Mouse (Mus musculus) myocyte (in vitro differentiated cells): Measurements from ENCODE around the gene Slc36a2. TPM values are rescaled to one million over a fixed set of nuclear protein-coding genes. Genes with fewer than 3 reads are reported as not detected.

ENCODE experiments used
- H3K27me3 ChIP-seq: one replicate; pipeline ENCODE4 v1.6.1; 2011; ENCODE audit not compliant: control insufficient read depth, insufficient read depth, insufficient read length
- H3K36me3 ChIP-seq: one replicate; pipeline ENCODE4 v1.6.1; 2011; ENCODE audit not compliant: control insufficient read depth, insufficient read depth
- H3K4me2 ChIP-seq: one replicate; pipeline ENCODE4 v1.6.1; 2011; ENCODE audit warnings: low read depth, control low read depth
- H3K4me3 ChIP-seq: one replicate; pipeline ENCODE4 v1.5.1; 2011; ENCODE audit warnings: mild to moderate bottlenecking, control low read depth, moderate library complexity
- H3K79me2 ChIP-seq: one replicate; pipeline ENCODE4 v1.6.1; 2011; ENCODE audit not compliant: control insufficient read depth, insufficient read depth
- H3ac ChIP-seq: one replicate; pipeline ENCODE4 v1.6.1; 2011; ENCODE audit not compliant: control insufficient read depth, insufficient read length
- CEBPB ChIP-seq: IDR thresholded peaks from 2 replicates; pipeline ENCODE4 v1.6.1; 2011; ENCODE audit warnings: mild to moderate bottlenecking, moderate library complexity; ENCODE audit not compliant: poor library complexity, insufficient read depth, severe bottlenecking
- E2F4 ChIP-seq: IDR thresholded peaks from one replicate; pipeline ENCODE4 v1.6.1; 2011; ENCODE audit warnings: mild to moderate bottlenecking, control low read depth, moderate library complexity; ENCODE audit not compliant: insufficient read depth
- MAX ChIP-seq: IDR thresholded peaks from one replicate; pipeline ENCODE4 v1.6.1; 2011; ENCODE audit warnings: low read depth, mild to moderate bottlenecking, control low read depth
- MYOD1 ChIP-seq, 3 experiments: IDR thresholded peaks; one replicate each; pipeline ENCODE4 v1.6.1; 2011; ENCODE audit warnings: control low read depth in 2 of 3, low read depth in 2 of 3, mild to moderate bottlenecking in 2 of 3, moderate library complexity in 1 of 3; ENCODE audit not compliant: insufficient read length in 2 of 3, control insufficient read depth in 1 of 3
- MYOG ChIP-seq, 3 experiments: IDR thresholded peaks; one replicate each; pipeline ENCODE4 v1.6.1; 2011; ENCODE audit warnings: control low read depth in 2 of 3, low read depth in 2 of 3, mild to moderate bottlenecking in 2 of 3; ENCODE audit not compliant: insufficient read length in 2 of 3, control insufficient read depth in 1 of 3, insufficient read depth in 1 of 3
- POLR2A ChIP-seq: IDR thresholded peaks from one replicate; pipeline ENCODE4 v1.6.1; 2011; ENCODE audit warnings: low read depth, mild to moderate bottlenecking, control low read depth, moderate library complexity; ENCODE audit not compliant: insufficient read length
- POLR2AphosphoS2 ChIP-seq: IDR thresholded peaks from one replicate; pipeline ENCODE4 v1.6.1; 2011; ENCODE audit warnings: low read depth, control low read depth; ENCODE audit not compliant: insufficient read length
- REST ChIP-seq: IDR thresholded peaks from one replicate; pipeline ENCODE4 v1.6.1; 2011; ENCODE audit warnings: mild to moderate bottlenecking, control low read depth, moderate library complexity; ENCODE audit not compliant: insufficient read depth, insufficient read length
- SRF ChIP-seq: IDR thresholded peaks from one replicate; pipeline ENCODE4 v1.6.1; 2011; ENCODE audit warnings: low read depth; ENCODE audit not compliant: control insufficient read depth, insufficient read length
- TCF12 ChIP-seq: IDR thresholded peaks from one replicate; pipeline ENCODE4 v1.6.1; 2011; ENCODE audit warnings: mild to moderate bottlenecking, control low read depth; ENCODE audit not compliant: poor library complexity, insufficient read depth, severe bottlenecking
- TCF3 ChIP-seq: IDR thresholded peaks from one replicate; pipeline ENCODE4 v1.6.1; 2011; ENCODE audit warnings: low read depth, control low read depth; ENCODE audit not compliant: insufficient read length
- USF1 ChIP-seq: IDR thresholded peaks from one replicate; pipeline ENCODE4 v1.6.1; 2011; ENCODE audit warnings: low read depth, mild to moderate bottlenecking, control low read depth, moderate library complexity
- polyA plus RNA-seq: library from polyadenylated mRNA; unstranded; fragments of >200 nt; fragmentation: generic; extraction: Trizol; gene quantifications from one replicate; pipeline ENCODE4 v1.2.1, GENCODE M21; 2012; ENCODE audit warnings: missing spikeins

The Slc36a2 gene
- polyA plus RNA-seq, 1 experiment = not detected

DNA sequence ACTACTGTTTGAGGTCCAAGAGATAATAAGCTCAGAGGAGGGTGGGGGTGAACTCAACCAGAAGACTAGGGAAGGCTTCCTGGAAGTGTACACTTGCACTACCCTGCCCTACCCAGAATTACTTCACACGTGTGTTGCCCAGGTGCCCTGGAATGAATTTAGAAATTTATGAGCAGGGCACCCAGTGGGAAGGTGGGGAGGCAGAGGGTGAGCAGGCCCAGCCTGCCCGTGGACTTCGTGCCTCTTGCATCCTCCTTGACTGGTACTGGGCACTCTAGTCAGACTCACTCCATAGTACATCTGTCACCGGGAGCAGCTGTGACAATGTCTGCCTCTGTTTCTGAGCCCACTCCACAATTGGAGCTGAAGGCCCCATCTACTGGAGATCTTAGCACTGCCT, 28.6 kb upstream of the Slc36a2 start:
- Histone ChIP-seq H3K79me2 (peaks cover 4% of the 10 kb centered on the region), H3ac (no peak overlapping the region), H3K4me2 (no peak overlapping the region), H3K27me3 (no peaks in the 10 kb centered on the region), H3K4me3 (no peak overlapping the region), H3K36me3 (no peaks in the 10 kb centered on the region)
- no peak for TF ChIP-seq CEBPB

DNA sequence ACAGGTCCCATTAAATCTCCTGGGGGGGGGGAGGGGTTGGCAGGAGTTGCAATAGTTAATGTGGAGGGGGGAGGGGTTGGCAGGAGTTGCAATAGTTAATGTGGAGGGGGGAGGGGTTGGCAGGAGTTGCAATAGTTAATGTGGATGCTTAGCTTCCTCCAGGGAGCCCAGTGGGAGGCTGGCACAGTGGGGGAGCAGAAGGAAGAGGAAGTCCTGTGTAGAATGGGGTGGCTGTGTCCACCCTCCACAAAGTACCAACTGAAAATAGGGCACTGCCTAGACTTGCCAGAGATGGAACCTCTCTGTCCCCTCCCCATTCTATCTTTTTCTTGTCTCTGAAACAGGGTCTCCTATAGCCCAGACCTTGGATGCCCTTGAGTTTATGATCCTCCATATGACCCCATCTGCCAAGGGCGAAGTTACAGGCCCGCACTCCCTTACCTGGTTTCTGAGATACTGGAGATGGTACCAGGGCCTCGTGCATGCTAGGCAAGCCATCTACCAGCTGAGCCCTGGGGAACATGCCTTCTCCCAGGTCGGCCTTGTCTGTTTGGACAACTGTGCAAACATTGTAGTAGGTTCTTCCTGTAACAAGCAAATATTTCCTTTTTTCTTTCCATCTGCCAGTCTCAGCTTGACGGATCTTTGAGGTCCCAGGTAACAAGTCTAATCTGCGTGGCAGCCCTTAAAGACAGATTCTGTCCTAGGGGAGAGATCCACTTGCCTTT, 24.9 kb upstream of the Slc36a2 start:
- Histone ChIP-seq H3K4me2 (no peak overlapping the region), H3K79me2 (peaks cover 4% of the 10 kb centered on the region), H3K27me3 (no peaks in the 10 kb centered on the region), H3K36me3 (no peaks in the 10 kb centered on the region), H3ac (no peak overlapping the region), H3K4me3 (no peak overlapping the region)
- TF ChIP-seq MYOD1 (IDR thresholded peaks at IDR 0.05; ENCODE audit: control insufficient read depth in 1 of 3, insufficient read length in 2 of 3, low read depth in 2 of 3) (no peak), E2F4 (no peak), POLR2A (no peak), TCF3 (no peak), TCF12 (no peak), MAX (no peak), USF1 (no peak), POLR2AphosphoS2 (no peak), SRF (no peak), MYOG (IDR thresholded peaks at IDR 0.05; ENCODE audit: control insufficient read depth in 1 of 3, insufficient read depth in 1 of 3, insufficient read length in 2 of 3, low read depth in 2 of 3) (no peak), CEBPB (no peak), REST (no peak)

GRCm38 (mm10) chr11:55209032-55209431, 24.2 kb upstream of the Slc36a2 start:
- peaks cover 4% of the 10 kb centered on the region for H3K79me2 ChIP-seq
- no peak overlapping the region for H3ac ChIP-seq
- no peak for TF ChIP-seq TCF3
- no peak for TF ChIP-seq SRF
- no peak for TF ChIP-seq POLR2AphosphoS2
- no peak for TF ChIP-seq MYOG (IDR thresholded peaks at IDR 0.05; ENCODE audit: control insufficient read depth in 1 of 3, insufficient read depth in 1 of 3, insufficient read length in 2 of 3, low read depth in 2 of 3)
- TF ChIP-seq TCF12 = no peak
- no peak for TF ChIP-seq USF1
- TF ChIP-seq MAX = no peak
- no peak for TF ChIP-seq CEBPB
- no peak for TF ChIP-seq MYOD1 (IDR thresholded peaks at IDR 0.05; ENCODE audit: control insufficient read depth in 1 of 3, insufficient read length in 2 of 3, low read depth in 2 of 3)
- TF ChIP-seq POLR2A = no peak
- no peaks in the 10 kb centered on the region for H3K27me3 ChIP-seq
- H3K4me3 ChIP-seq = no peak overlapping the region
- no peak overlapping the region for H3K4me2 ChIP-seq
- H3K36me3 ChIP-seq = no peaks in the 10 kb centered on the region

- TF ChIP-seq MYOG (IDR thresholded peaks at IDR 0.05; ENCODE audit: control insufficient read depth in 1 of 3, insufficient read depth in 1 of 3, insufficient read length in 2 of 3, low read depth in 2 of 3) (peak in 1 of 3 experiments; percentile 21), POLR2A (no peak)
- Histone ChIP-seq H3K27me3 (no peaks in the 10 kb centered on the region), H3K4me2 (no peak overlapping the region), H3K4me3 (no peak overlapping the region), H3K36me3 (no peaks in the 10 kb centered on the region), H3ac (no peak overlapping the region), H3K79me2 (peaks cover 4% of the 10 kb centered on the region)
Measured at GRCm38 (mm10) chr11:55208001-55208690, 23.3 kb upstream of the Slc36a2 start.

GRCm38 (mm10) chr11:55204602-55205001, 19.7 kb upstream of the Slc36a2 start:
- peak overlapping the region; percentile 43 for H3K4me3 ChIP-seq
- H3K4me2 ChIP-seq = peak overlapping the region; percentile 90
- H3ac ChIP-seq = peak overlapping the region; percentile 15
- no peak for TF ChIP-seq REST
- TF ChIP-seq MYOG (IDR thresholded peaks at IDR 0.05; ENCODE audit: control insufficient read depth in 1 of 3, insufficient read depth in 1 of 3, insufficient read length in 2 of 3, low read depth in 2 of 3) = no peak
- no peak for TF ChIP-seq POLR2A
- no peak for TF ChIP-seq USF1
- TF ChIP-seq CEBPB = no peak
- TF ChIP-seq MYOD1 (IDR thresholded peaks at IDR 0.05; ENCODE audit: control insufficient read depth in 1 of 3, insufficient read length in 2 of 3, low read depth in 2 of 3) = no peak
- TF ChIP-seq SRF = no peak
- TF ChIP-seq E2F4 = no peak
- TF ChIP-seq POLR2AphosphoS2 = no peak
- no peak for TF ChIP-seq MAX
- TF ChIP-seq TCF3 = no peak
- no peak for TF ChIP-seq TCF12
- H3K79me2 ChIP-seq = no peaks in the 10 kb centered on the region
- H3K27me3 ChIP-seq = no peaks in the 10 kb centered on the region
- no peaks in the 10 kb centered on the region for H3K36me3 ChIP-seq
